Mouse (Mus musculus): Measurements from ENCODE around the gene Olfr1251. TPM values are rescaled to one million over a fixed set of nuclear protein-coding genes. Genes with fewer than 3 reads are reported as not detected.
"Not testable (repeated sequence)": the region's sequence is repeated elsewhere in the genome, so short reads cannot be mapped to it uniquely, and the experiment has no call there.

Olfr1251 gene
- polyA plus RNA-seq (2015; fragmentation: Nextera tagmentation; extraction: Ambion mirVana) = not detected in 2 replicates

DNA sequence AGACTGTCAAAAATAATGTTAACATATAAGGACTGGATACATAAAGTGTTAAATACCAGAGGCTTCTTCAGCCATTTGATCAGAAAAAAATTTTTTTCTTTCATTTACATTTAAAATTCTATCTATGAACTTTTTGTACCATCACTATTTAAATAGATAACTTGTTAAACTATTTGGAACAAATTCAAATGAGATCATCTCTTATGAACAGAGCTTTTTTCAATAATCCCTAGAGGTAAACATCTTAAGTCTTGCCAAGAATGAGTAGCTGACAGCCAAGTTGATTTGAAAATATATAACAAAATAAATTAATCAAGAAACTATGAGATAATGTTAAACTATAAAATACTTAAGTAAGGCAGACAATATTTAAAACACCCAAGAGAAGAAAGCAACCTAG, at the start of gene Olfr1251:
TSS of gene Olfr1251 (minus strand) at position 101 of the 400 bp plus-strand sequence.
- Histone ChIP-seq H3K36me3 (no peaks in the 10 kb centered on the region), H3K9me3 (no peaks in the 10 kb centered on the region), H3K4me1 (replicated peaks) (no peaks in the 10 kb centered on the region), H3K9ac (no peak within 1 kb of the TSS), H3K27me3 (replicated peaks) (no peaks in the 10 kb centered on the region), H3K4me3 (replicated peaks) (no peak within 1 kb of the TSS), H3K4me2 (replicated peaks) (no peak within 1 kb of the TSS), H3K27ac (no peak within 1 kb of the TSS)
- no peak for ATAC-seq

DNA sequence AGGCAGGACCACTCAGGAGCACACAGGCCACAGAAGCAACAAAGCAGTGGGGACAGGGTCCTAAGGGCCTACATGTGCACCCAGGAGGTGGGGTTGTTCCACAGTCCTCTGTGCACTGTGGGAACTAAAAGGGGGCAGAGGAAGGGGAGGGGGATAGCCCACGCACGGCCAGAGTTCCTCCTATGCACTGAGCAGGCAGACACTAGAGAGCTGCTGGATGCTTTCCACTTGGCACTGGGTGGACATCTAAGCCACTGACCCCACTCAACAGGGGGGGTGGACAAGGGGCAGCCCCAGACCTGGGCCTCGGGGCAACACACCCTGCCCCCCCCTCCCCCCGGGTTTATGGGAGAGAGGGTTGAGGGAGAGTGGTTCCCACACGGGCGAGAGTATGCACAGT, 20.2 kb upstream of the Olfr1251 start:
- no peak overlapping the region for H3K4me3 ChIP-seq (replicated peaks)
- no peaks in the 10 kb centered on the region for H3K36me3 ChIP-seq
- H3K27ac ChIP-seq = no peak overlapping the region
- no peak for ATAC-seq
- H3K4me2 ChIP-seq (replicated peaks) = no peak overlapping the region
- no peaks in the 10 kb centered on the region for H3K27me3 ChIP-seq (replicated peaks)
- H3K4me1 ChIP-seq (replicated peaks) = no peaks in the 10 kb centered on the region
- no peaks in the 10 kb centered on the region for H3K9me3 ChIP-seq
- WGBS = 76% methylated on average over 6 of the region's 6 CpGs
- H3K9ac ChIP-seq = no peak overlapping the region

DNA sequence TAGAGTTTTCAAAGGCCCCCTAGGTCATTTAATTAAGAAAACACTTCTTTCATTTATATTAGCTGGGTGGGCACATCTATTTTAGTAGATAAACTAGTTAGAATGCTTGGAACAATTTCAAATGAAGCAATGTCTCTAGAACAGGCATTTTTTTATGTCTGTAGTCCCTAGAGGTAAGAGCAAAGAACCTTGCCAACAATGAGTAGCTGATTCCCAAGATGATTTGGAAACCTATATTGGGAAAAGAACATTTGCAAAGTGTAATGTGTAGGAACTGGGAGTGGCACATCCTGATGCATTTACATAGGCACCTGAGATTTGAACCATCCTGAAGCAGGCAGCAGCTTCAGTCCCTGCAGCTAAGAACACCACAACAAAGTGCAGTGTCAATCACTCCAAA, 10.4 kb downstream of the Olfr1251 start, which contains the start of gene Olfr1250:
TSS of gene Olfr1250 (minus strand) at position 101 of the 400 bp plus-strand sequence.
- no peak for ATAC-seq
- H3K9me3 ChIP-seq = no peaks in the 10 kb centered on the region
- no peaks in the 10 kb centered on the region for H3K27me3 ChIP-seq (replicated peaks)
- H3K9ac ChIP-seq = no peak within 1 kb of the TSS
- no peak within 1 kb of the TSS for H3K27ac ChIP-seq
- H3K4me1 ChIP-seq (replicated peaks) = no peaks in the 10 kb centered on the region
- H3K36me3 ChIP-seq = no peaks in the 10 kb centered on the region
- H3K4me3 ChIP-seq (replicated peaks) = no peak within 1 kb of the TSS
- H3K4me2 ChIP-seq (replicated peaks) = no peak within 1 kb of the TSS

DNA sequence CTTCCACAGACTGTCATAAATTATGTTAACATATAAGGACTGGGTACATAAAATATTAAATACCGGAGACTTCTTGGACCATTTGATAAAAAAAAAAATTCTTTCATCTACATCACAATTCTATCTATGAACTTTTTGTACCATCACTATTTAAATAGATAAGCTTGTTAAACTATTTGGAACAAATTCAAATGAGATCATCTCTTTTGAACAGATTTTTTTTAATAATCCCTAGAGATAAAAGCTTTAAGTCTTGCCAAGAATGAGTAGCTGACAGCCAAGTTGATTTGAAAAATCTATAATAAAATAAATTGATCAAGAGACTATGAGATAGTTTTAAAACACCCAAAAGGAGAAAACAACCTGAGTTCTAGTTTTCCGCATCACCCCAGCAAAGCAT, 36.9 kb downstream of the Olfr1251 start, which contains the start of gene Olfr1249:
TSS of gene Olfr1249 (minus strand) at position 101 of the 400 bp plus-strand sequence.
- no peak within 1 kb of the TSS for H3K4me2 ChIP-seq (replicated peaks)

DNA sequence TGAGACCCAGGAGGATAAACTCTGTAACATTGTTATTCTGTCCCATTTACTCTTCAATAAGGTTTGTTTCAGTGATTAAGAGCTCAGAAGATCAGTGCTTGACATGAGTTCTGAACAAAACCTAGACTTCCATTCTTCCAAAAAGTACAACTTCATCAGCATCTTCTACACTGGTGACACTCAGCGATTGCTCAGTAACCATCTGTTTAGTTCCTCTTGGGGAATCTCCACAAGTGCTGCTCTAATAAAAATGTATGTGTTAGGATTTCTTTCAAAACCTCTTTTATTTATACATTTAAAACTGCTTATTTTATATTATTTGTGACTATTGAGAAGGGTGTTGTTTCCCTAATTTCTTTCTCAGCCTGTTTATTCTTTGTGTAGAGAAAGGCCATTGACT, 53.6 kb downstream of the Olfr1251 start, which contains the start of gene Olfr1248:
TSS of gene Olfr1248 (minus strand) at position 101 of the 400 bp plus-strand sequence.
- not testable (repeated sequence) for H3K9me3 ChIP-seq; H3K27me3 ChIP-seq (replicated peaks); H3K9ac ChIP-seq; H3K36me3 ChIP-seq; H3K4me3 ChIP-seq (replicated peaks); H3K4me2 ChIP-seq (replicated peaks); H3K27ac ChIP-seq; H3K4me1 ChIP-seq (replicated peaks); ATAC-seq
- WGBS = 97% methylated on average over 1 of the region's 1 CpGs

More for the DNA sequence above, 36.9 kb downstream of the Olfr1251 start, which contains the start of gene Olfr1249:
- Histone ChIP-seq H3K9me3 (no peaks in the 10 kb centered on the region), H3K27ac (no peak within 1 kb of the TSS), H3K4me3 (replicated peaks) (no peak within 1 kb of the TSS), H3K4me1 (replicated peaks) (no peaks in the 10 kb centered on the region), H3K36me3 (no peaks in the 10 kb centered on the region), H3K27me3 (replicated peaks) (no peaks in the 10 kb centered on the region), H3K9ac (no peak within 1 kb of the TSS)
- WGBS = 84% methylated on average over 2 of the region's 2 CpGs
- no peak for ATAC-seq

Other genes starting within 250 kb of the Olfr1251 start
- gene Olfr1240, start 228.9 kb downstream of the Olfr1251 start, polyA plus RNA-seq (2015; fragmentation: Nextera tagmentation; extraction: Ambion mirVana) = not detected in 2 replicates
- gene Olfr1241, start 184.8 kb downstream of the Olfr1251 start, polyA plus RNA-seq (2015; fragmentation: Nextera tagmentation; extraction: Ambion mirVana) = not detected in 2 replicates
- not detected in 2 replicates for gene Olfr1242, start 173.6 kb downstream of the Olfr1251 start, polyA plus RNA-seq (2015; fragmentation: Nextera tagmentation; extraction: Ambion mirVana)
- gene Olfr1243, start 140.4 kb downstream of the Olfr1251 start, polyA plus RNA-seq (2015; fragmentation: Nextera tagmentation; extraction: Ambion mirVana) = not detected in 2 replicates
- gene Olfr1245, start 93.5 kb downstream of the Olfr1251 start, polyA plus RNA-seq (2015; fragmentation: Nextera tagmentation; extraction: Ambion mirVana) = not detected in 2 replicates
- gene Olfr1246, start 78.8 kb downstream of the Olfr1251 start, polyA plus RNA-seq (2015; fragmentation: Nextera tagmentation; extraction: Ambion mirVana) = not detected in 2 replicates
- not detected in 2 replicates for gene Olfr1247, start 57.8 kb downstream of the Olfr1251 start, polyA plus RNA-seq (2015; fragmentation: Nextera tagmentation; extraction: Ambion mirVana)
- not detected in 2 replicates for gene Olfr1248, start 53.7 kb downstream of the Olfr1251 start, polyA plus RNA-seq (2015; fragmentation: Nextera tagmentation; extraction: Ambion mirVana)
- gene Olfr1249, start 37.0 kb downstream of the Olfr1251 start, polyA plus RNA-seq (2015; fragmentation: Nextera tagmentation; extraction: Ambion mirVana) = not detected in 2 replicates
- not detected in 2 replicates for gene Olfr1250, start 10.5 kb downstream of the Olfr1251 start, polyA plus RNA-seq (2015; fragmentation: Nextera tagmentation; extraction: Ambion mirVana)
- not detected in 2 replicates for gene Olfr1252, start 53.1 kb upstream of the Olfr1251 start, polyA plus RNA-seq (2015; fragmentation: Nextera tagmentation; extraction: Ambion mirVana)
- gene Olfr1253, start 85.2 kb upstream of the Olfr1251 start, polyA plus RNA-seq (2015; fragmentation: Nextera tagmentation; extraction: Ambion mirVana) = not detected in 2 replicates
- gene Olfr1254, start 121.7 kb upstream of the Olfr1251 start, polyA plus RNA-seq (2015; fragmentation: Nextera tagmentation; extraction: Ambion mirVana) = not detected in 2 replicates
- not detected in 2 replicates for gene Olfr1255, start 140.1 kb upstream of the Olfr1251 start, polyA plus RNA-seq (2015; fragmentation: Nextera tagmentation; extraction: Ambion mirVana)
- not detected in 2 replicates for gene Olfr1256, start 169.6 kb upstream of the Olfr1251 start, polyA plus RNA-seq (2015; fragmentation: Nextera tagmentation; extraction: Ambion mirVana)
- not detected in 2 replicates for gene Olfr48, start 176.3 kb upstream of the Olfr1251 start, polyA plus RNA-seq (2015; fragmentation: Nextera tagmentation; extraction: Ambion mirVana)
- gene Olfr1257, start 206.5 kb upstream of the Olfr1251 start, polyA plus RNA-seq (2015; fragmentation: Nextera tagmentation; extraction: Ambion mirVana) = 0.09 TPM in 1 of 2 replicates, not detected in the other

Measured in intestine, embryonic 15.5 days (tissue).